Mouse (Mus musculus) testis, postnatal 10 days (tissue): ENCODE measurements around the gene Ppil6.
"Not testable (repeated sequence)": the region's sequence is repeated elsewhere in the genome, so short reads cannot be mapped to it uniquely, and the experiment has no call there.

Source experiments
- DNase-seq: peaks from one replicate; pipeline ENCODE4 v3.0.0; 2021; ENCODE audit warnings: low spot score

Gene Ppil6

DNA sequence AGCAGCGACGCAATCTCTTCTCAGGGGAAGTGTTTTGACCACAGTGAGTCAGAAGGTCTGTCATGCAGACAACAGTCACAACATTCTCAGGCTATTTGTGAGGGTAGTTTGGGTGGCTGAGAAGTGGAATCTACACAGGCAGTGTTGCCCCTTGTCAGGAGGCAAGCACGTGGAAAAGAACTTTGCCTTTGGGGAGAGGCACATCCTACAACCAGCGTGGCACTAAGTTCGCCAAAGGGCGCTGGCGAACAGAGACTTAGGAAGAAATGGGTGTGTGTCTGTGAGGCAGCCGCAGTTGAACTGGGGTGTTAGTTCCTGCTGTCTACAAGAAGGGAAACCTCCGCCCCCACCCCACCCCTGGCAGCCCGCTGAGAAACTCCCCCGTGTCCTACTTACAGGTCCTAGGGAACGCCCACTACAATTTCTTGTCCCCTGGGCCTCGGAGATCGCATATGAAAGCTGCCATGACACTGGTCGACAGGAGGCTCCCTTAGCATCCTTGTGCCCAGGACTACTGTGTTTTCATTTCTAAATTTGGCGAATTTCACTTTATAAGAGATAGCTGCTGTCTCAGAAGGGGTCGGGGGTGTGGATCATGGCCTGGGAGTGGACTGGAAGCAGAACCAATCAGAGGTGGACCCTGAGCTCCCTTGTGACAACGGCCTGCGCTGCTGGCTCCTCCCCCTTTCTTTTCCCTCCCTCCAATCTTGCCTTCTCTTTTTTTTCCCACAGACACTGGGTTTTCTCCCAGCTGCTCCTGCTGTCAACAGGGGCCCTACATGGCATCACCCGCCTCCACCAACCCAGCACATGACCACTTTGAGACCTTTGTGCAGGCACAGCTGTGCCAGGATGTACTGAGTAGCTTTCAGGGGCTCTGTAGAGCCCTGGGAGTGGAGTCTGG, 12.7 kb upstream of the Ppil6 start:
- peak; percentile 74 for DNase-seq

DNA sequence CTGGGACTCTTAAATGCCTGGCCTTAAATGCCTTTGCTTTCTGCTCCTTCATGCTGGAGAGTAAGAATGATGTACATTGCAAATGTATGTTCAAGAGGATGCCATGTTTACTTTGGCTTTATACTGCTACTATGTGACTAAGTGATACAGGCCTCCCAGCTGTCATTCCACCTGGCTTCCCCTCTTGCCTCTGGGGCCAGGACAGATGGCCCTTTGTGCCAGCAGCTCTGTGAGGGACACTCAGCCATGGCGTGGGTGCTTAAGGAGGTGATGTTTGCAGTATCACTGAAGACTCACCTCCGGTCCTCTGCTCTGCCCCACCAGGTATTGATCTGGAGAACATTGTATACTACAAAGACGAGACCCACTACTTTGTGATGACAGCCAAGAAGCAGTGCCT, 10.3 kb upstream of the Ppil6 start:
- DNase-seq = no peak

GRCm38 (mm10) chr10:41480938-41481880, 9.0 kb upstream of the Ppil6 start:
- DNase-seq = no peak

- DNase-seq = no peak
These were observed 7.8 kb upstream of the Ppil6 start for GRCm38 (mm10) chr10:41482446-41482845.

DNA sequence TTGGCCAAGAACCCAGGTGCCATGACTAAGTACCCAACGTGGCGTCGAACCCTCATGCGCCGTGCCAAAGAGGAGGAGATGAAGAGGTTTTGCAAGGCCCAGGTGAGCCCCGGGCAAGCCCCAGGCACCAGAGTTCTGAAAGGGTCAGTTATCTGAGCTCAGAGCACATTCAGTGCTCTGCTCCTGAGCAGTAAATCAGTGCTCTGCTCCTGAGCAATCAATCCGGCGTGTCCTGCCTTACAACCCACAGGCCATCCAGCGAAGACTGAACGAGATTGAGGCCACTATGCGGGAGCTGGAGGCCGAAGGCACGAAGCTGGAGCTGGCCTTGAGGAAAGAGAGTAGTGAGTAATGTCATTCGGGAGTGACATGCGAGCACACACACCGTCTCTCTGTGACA, 4.5 kb upstream of the Ppil6 start:
- no peak for DNase-seq

GRCm38 (mm10) chr10:41486506-41487170, 3.6 kb upstream of the Ppil6 start:
- DNase-seq = no peak

DNA sequence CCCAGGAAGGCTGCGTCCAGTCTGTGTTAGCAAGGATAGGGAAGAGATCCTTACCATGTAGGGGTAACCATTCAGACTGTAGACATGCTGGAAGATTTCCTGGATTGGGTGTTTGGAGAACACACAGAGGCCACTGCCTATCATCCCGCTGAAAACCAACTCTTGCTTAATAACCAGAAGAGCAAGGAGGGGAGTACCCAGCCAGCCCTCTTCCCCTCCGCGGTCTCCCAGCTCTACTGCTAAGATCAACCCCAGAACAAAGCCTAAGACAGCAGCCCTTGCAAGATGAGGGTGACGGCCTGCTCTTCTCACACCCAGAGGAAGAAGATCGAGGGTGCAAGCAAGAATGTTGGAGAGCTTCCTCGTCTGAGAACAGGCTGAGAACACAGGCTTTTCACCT, 1.4 kb upstream of the Ppil6 start:
- DNase-seq = no peak

DNA sequence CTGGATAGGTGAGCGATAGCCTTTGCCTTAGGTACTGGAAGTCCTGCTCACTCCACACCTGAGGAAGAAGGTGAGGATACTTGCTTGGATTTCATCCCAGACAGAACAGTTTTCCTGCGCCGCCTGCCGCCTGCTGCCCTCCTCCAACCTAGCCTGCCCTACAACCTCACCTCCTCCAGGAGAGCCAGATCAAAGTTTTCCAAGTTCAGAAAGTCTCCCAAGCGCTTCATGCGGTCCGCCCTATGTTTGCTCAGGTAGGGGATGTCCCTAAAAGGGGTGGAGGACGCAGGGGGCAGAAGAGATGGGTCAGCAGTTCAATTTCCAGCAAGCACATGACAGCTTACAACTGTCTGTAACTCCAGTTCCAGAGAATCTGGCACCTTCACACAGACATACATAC, 945 bp upstream of the Ppil6 start:
- no peak for DNase-seq

DNA sequence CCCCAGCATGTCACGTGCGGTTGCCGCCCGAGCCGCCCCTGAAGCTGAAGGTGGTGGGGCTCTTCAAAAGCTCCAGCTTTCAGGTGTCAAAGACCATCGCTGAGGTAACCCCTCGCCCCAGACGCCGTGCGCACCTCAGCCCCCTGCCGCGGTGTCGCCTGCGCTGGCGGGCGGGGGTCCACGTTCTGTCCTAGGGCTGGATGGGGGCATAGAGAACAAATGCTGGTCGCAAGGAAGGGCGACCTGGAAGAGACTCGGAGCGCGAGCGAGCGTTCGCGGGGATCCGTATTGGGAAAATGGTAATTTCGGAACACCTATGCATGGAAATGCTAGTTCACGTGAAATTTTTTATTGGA, 257 bp downstream of the Ppil6 start:
- DNase-seq = no peak

DNA sequence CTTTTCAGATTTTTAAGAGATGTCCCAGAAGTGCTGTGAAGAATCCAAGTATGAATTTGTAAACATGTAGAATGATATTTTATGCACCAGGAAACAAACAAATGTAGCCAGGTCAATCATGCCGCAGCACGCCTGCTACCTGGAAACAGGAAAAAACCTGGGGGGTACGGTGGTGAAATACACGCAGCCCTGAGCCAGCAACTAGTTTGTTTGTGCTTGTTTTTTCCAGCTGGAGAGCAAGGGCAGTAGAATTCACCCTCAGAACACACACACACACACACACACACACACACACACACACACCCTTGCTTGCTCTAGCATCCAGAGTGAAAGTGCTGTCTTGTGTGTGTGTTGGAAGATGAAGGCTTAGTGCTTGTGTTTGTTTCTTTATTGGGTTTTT, 872 bp downstream of the Ppil6 start:
- DNase-seq = no peak

- no peak for DNase-seq
These were observed 10.7 kb downstream of the Ppil6 start for GRCm38 (mm10) chr10:41500941-41501340.

GRCm38 (mm10) chr10:41504996-41505395, 14.8 kb downstream of the Ppil6 start:
- no peak for DNase-seq

GRCm38 (mm10) chr10:41505446-41505845, 15.2 kb downstream of the Ppil6 start:
- not testable (repeated sequence) for DNase-seq

DNA sequence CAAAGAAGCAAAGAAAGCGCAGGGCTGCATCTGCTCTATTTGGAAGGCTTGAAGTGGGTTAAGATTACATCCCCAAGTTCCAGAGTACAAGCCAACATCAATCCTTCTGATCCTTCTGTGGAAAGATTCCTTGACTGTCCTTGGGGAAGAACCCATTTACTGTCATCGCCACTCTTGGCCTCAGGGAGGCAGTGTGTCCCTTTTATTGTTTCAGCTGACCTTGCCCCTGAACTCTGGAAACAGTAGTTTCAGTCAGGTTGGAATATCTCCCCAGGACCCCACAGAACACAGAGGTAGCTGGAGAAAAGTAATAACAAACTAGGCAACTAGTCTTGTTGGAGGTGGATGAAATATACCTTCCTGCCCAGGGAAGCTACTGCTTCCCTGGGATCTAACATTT, 18.9 kb downstream of the Ppil6 start:
- peak; percentile 61 for DNase-seq

DNA sequence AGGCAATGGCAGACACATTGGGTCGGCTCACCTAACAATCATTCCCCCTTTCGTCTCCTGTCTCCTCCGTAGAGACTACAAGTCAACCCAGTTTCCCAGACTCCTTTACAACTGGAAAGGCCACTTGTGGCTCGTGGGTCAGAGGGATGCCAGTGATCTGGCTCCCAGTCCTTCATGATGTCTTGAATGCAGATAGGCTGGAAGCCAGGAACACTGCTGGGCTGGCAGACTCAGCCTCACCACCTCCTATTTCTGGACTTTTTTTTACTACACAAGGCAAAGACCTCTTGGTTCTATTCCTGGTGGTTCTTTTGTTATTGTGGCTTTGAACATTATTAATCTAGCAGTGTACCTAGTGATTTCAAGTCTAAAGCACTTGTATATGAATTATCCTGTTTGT, 24.1 kb downstream of the Ppil6 start:
- DNase-seq = peak; percentile 34

DNA sequence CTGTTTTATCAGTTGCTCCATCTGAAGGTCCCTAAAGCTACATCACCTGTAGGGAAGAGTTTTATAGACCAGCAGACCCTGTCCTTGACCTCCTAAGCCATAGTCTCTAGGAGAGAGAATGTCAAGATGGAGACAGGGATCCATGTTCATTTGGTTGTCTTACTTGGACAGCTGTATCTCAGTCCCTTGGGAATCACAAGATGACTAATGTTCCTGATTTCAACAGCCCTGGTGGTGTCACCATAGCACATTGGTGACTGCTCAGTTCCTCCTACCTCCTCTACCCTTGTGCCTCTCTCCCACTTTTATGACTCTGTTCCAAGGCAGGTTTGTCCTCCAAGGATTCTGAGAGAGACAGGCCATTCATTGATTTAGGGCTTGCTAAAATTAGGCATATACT, 24.7 kb downstream of the Ppil6 start:
- peak; percentile 8 for DNase-seq

DNA sequence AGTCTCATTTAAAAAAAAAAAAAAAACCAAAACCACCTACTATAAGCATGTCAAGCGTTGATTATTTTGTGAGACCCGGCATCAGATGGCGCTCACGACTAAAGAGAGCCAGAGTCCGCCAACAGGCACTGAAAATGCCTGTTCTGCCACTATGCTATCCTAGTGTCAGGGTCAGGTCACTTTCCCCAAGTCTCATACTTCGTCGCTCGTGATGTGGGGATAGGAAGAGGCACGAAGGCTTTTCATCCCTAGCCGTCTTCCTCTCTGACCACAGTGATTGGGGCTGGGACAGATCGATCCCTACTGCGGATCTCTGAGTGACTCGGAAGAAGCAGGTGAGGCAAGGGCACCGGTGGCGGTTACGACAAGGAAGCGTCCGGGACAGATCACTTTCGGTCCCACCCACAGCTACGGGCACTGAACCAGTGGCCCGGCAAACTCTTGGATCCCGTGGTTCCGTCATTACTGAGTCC, 28.3 kb downstream of the Ppil6 start:
- DNase-seq = peak; percentile 77

- DNase-seq = peak; percentile 96
These were observed 28.9 kb downstream of the Ppil6 start, which contains the start of gene Cd164 for GRCm38 (mm10) chr10:41518981-41519618. Gene Cd164, plus strand, starts transcription at chr10:41519414.

GRCm38 (mm10) chr10:41519640-41520409, 29.6 kb downstream of the Ppil6 start:
- DNase-seq = peak; percentile 77

DNA sequence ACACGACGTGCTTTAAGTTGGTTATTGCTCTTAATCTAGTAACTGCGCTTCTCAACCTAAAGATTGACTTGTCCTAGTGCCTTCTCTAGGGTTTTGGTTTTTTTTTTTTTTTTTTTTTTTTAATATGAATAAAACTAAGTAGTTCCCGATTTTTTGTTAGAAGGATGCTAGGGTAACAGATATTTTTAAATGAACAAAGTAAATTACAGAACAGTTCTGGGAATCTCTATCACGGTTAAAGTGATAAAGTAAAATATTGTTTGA, 30.1 kb downstream of the Ppil6 start:
- no peak for DNase-seq

GRCm38 (mm10) chr10:41523386-41523785, 33.1 kb downstream of the Ppil6 start:
- DNase-seq = no peak
